Mouse (Mus musculus) thymus, postnatal 36 days (tissue): ENCODE measurements around the gene Col4a1.

ENCODE experiments used
- DNase-seq, 2 experiments: peaks; one replicate each; pipeline ENCODE4 v3.0.0; 2022; ENCODE audit warnings: mixed read lengths in 2 of 2

Col4a1 gene

DNA sequence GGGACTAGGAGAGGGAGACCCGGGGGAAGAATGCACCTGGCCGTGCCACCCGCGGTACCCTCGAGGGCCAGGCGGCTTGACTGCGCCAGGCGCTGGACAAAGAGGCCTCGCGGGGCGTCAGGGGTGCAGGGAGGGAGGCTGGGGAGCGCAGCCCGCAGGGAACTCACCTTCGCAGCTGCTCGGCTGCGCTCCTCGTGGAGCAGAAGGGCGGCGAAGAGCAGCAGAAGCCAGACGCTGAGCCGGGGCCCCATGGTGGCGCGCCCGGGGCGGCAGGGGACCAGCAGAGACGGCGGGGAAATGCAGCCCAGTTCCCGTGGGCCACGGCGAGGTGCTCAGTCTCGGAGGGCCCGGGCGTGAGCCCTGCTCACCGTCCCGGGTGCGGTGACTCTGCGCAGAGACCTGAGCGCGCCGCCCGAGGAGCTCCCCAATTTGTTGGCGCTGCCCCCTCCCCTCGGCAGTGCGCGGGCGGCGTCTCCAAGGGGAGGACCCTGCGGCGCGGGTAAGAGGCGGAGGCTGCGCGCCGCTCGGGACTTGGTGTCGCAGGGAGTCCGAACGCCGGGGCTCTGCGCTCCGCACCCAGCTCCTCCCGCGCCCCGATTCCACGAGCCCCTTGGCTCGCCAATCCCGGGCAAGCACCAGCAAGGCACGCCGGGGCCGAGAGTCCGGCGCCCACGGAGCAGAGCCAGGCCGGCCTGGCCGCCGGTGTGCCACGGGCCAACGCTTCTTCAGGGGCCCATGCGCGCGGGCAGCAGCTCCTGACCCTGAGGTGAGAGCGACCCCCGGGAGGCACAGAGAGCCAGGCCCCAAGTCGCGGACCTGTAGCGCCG lies at the start of gene Col4a1, which contains the start of gene Col4a2:
Col4a1 (minus strand) TSS at position 478 of the 827 bp plus-strand sequence.
Col4a2 (plus strand) TSS at position 457 of the 827 bp plus-strand sequence.
- peak in 1 of 2 experiments; percentile 6 for DNase-seq

DNA sequence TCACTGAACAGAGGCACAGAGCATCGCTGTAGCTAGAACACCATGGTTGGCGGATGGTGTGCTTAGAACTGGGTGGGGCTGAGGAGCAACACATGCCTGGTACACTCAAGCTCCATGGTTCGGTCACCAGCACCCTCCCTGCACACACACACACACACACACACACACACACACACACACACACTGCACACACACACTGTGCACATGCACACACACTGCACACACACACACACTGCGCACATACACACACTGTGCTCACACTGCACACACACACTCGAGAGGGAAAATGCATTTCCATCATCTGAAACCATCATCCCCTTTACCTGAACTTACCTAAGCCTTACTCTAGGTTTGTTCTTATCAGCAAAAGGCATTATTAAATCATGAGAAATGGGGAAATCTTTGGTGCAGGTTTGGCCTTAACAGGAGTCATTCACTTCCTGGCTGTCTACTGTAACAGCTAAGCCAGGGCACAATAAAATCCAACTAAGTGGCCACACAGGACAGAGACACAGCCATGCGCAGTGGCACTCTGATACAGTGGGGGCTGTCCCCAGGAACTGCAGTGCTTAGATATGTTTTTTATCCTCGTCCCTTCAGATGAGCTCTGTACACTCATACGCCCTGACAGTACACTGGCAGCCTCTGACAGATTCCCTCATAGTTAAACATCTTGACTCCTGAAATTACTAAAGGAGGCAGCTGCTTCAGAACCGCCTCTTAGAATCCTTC lies 49.1 kb upstream of the Col4a1 start:
- DNase-seq, result no peak

DNA sequence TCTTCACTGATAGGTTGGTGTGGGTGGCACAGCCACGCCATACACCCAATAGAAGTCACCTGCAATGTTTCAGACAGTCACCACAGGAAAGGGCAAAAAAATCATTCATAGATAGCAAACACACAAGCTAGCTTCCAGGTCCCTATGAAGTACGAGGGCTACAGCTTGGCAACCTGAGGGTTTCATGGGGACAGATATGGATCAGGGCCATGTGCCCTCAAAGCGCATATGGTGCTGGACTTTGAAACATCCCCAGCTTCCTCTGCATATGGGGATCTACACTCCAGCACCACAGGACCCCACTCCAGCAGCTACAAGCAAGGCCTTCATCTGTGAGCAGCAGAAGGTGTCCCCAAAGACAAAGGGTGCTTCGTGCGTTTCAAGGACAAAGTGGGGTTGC lies 47.2 kb upstream of the Col4a1 start:
- DNase-seq, result no peak

DNA sequence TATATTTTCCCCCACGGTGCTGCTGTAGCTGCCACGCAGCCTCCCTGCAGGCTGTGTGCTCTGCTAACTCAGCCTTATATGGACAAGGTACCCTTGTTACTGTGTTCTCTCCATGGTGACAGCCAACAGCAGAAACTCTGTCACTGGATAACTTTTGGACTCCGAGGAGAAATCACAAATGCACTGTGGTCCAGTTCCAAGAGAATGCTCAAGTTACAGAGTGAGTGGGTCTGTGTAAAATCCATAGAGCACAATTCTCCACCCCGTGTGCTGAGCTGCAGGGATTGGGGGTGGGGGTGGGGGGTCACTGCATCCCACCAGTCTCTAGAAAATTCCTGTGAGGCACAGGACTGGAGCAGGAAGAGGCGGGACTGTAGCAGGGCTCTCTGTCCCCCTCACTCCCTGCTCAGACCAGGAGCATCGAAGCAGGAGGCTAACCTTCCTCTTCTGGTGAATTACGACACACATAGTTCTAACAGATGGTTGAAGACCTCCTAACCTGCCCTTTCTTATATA lies 45.4 kb upstream of the Col4a1 start:
- DNase-seq, result no peak

- no peak for DNase-seq
These were observed 44.1 kb upstream of the Col4a1 start for GRCm38 (mm10) chr8:11356776-11357175.

GRCm38 (mm10) chr8:11355900-11356299 lies 43.3 kb upstream of the Col4a1 start:
- no peak for DNase-seq

DNA sequence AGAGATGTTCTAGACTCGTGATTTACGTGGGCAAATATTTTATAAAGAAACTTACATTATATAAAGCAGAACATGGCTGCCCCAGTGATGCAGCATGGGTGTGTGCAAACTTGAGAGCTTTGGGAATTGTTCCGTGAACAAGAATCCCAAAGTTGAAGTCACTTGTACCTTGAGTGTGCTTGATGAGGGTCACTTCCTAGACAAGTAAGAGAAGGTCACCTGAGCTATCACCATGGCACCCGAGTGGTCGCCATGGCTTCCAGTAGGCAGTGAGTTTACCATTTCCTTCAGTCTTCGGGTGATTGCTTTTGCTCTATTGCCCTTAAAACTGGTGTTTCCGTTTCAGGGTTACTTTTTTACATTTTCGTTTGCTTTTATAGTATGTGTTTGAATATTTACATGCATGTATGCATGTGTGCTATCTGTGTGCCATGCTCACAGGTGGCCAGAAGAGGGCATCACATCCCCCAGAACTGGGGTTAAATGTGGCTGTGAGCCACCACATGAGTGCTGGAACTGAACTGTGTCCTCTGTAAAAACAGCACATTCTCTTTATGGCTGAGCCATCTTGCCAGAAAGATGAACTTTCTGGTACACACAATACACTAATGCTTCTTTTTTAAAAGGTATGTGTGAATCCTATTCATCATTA lies 42.3 kb upstream of the Col4a1 start:
- no peak for DNase-seq

DNA sequence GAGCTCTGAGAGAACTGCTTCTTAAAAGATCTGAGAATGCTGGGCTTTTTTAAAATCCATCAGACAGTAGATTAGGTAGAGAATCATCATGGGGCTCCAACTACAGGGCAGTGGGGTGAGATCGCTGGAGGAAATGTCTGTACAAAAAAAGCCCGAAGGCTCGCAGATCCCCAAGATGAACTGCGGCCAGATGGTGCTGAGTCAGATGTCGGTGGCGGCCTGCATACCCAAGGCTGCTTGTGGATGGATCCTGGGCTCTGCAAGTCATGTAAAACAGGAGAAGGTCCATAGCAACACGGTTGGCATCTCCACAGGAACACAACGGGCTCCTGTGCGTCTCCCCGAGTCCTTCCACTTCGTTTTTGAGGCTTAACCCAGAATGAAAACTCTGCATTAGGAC lies 39.9 kb upstream of the Col4a1 start:
- DNase-seq, result no peak

GRCm38 (mm10) chr8:11351355-11351754 lies 38.7 kb upstream of the Col4a1 start:
- no peak for DNase-seq

- no peak for DNase-seq
These were observed 36.0 kb upstream of the Col4a1 start for GRCm38 (mm10) chr8:11348622-11349021.

- no peak for DNase-seq
These were observed 35.1 kb upstream of the Col4a1 start for GRCm38 (mm10) chr8:11347699-11348098.

- DNase-seq, result no peak
These were observed 33.6 kb upstream of the Col4a1 start for GRCm38 (mm10) chr8:11346225-11346624.

- no peak for DNase-seq
These were observed 31.8 kb upstream of the Col4a1 start for GRCm38 (mm10) chr8:11344459-11344858.

DNA sequence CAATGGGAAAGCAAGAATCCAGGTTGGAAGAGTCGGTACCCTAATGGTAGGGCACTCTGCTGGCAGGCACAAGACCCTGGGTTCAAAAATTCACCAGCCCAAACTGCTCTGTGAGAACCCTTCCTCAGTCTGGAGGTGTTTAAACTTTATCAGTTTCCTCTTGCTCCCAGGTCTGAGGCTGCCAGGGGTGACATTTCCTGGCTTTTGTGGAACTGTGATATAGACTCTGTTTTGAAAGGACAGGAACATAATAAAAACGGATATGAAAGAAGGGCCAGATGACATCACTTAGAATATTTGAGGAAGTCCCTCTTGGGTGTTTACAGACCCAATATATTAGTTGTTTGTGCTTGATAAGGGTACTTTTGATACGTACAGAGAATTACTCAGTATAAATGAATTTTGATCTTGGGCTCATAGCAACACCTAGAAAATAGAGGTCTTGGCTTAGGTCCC lies 28.5 kb upstream of the Col4a1 start:
- no peak for DNase-seq

GRCm38 (mm10) chr8:11340310-11341110 lies 27.9 kb upstream of the Col4a1 start:
- DNase-seq, result no peak

DNA sequence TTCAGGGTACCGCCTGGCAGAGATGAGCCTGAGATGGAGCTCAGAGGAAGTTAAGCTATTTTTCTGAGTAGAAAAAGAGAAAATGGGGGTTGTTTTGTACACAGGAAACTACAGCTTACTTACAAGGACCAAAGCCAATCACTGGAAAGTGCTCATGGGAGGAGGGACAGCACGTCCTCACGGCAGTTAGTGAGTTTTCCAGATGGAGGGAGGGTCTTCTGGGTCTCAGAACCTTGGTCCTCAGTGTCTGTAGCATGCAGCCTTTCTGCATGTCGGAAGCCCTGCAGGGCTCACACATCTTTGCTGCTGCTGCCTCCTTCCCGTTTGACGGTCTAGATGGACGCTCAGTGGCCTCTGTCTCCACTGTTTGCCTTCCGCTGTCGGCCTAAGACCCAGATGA lies 25.9 kb upstream of the Col4a1 start:
- DNase-seq, result no peak

DNA sequence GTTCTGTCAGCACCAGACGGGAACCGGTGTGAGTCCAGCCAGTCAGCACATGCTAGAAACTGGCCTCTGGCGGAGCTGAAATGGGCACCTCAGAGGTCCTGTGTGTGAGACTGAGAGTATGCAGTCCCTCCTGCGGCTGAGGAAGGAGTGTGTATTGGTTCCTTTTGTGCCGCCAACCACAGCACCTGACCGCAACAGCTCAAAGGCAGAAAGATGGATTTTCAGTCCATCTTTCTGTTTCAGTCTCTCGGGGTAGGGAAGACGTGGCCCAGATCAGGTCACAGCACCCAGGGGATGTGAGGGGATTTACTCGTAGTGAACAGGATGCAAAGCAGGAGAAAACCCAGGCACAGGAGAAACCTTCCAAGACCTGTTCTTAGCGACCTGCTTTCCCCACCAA lies 25.0 kb upstream of the Col4a1 start:
- no peak for DNase-seq

GRCm38 (mm10) chr8:11336346-11336745 lies 23.7 kb upstream of the Col4a1 start:
- DNase-seq, result no peak

DNA sequence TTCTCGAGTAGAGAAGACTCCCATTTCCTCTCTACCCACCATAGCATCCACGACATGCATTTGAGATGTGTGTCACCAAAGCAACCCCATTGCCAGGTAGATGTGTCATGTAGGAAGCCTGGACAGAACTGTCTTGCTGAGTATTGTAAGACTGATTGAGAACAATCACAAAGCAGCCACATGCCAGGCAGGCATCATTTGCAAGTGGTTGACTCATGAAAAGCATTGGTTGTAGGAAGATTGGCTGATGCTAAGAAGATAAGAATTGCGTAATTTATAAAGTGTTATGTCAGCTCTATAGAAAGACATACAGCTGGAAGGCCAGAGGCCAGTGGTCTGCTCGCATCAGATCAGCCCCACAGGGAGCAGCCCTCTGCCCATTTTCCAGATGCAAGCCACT lies 22.6 kb upstream of the Col4a1 start:
- no peak for DNase-seq

- no peak for DNase-seq
These were observed 21.9 kb upstream of the Col4a1 start for GRCm38 (mm10) chr8:11334493-11334892.

DNA sequence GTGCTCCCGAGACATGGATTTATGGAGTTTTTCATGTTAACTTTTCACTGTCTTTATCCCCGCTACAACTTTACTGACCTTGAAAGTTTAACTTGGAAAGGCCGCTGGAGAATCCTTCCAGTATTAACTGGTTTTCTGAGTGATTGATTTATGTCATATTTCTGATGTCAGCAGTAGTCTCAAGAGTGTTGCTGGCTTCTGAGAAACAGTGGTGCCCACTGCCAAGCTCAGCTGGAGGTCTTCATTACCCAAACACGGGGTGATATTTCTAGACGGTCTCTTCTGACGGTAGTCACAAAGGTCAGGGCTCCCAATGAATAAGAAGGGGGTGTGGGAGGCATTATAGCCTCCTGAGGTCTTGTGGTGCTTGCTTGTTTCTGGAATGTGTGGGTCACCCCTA lies 21.1 kb upstream of the Col4a1 start:
- no peak for DNase-seq

DNA sequence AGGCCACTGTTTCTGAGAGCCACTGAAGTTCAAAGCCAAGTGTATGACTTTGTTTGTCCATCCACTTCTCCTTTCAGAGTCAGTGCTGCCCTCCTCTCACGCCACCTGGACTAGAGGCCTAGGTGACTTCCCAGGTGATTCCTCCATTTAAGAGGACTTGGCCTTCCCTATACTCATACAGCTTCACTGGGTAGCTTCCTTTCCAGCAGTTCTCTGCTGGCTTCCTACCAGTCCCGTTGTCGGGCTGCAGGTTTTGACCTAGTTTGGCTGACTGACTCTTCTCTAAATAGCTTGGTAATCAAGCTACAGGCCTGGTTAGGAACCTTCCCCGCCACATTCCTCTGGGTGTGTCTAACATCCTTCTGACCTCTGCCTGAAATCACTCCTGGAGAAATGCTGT lies 18.9 kb upstream of the Col4a1 start:
- DNase-seq, result no peak
